Mouse (Mus musculus) bone marrow macrophage, adult 2 months (primary cell): ENCODE results near the gene 4930404N11Rik. TPM values are rescaled to one million over a fixed set of nuclear protein-coding genes. Genes with fewer than 3 reads are reported as not detected.

Experiments
- H3K27ac ChIP-seq: 2 replicates; pipeline ENCODE4 v1.5.1; 2012; ENCODE audit warnings: low read depth, low read length; ENCODE audit not compliant: insufficient read depth
- H3K4me1 ChIP-seq: 2 replicates; pipeline ENCODE4 v1.6.1; 2012; ENCODE audit warnings: low read length; ENCODE audit not compliant: control insufficient read depth, insufficient read depth
- H3K4me3 ChIP-seq: 2 replicates; pipeline ENCODE4 v1.5.1; 2012; ENCODE audit warnings: mild to moderate bottlenecking, low read length, moderate library complexity; ENCODE audit not compliant: insufficient read depth
- CTCF ChIP-seq: IDR thresholded peaks from 2 replicates; pipeline ENCODE4 v1.5.1; 2012; ENCODE audit warnings: low read depth, mild to moderate bottlenecking, low read length, moderate library complexity
- POLR2A ChIP-seq: IDR thresholded peaks from 2 replicates; pipeline ENCODE4 v1.6.1; 2012; ENCODE audit warnings: mild to moderate bottlenecking, low read depth, low read length, borderline replicate concordance
- polyA plus RNA-seq: library from polyadenylated mRNA; stranded (reverse); fragments of >200 nt; gene quantifications from 2 replicates; pipeline ENCODE4 v1.2.4, GENCODE M21; 2012; ENCODE audit not compliant: missing spikeins, insufficient read depth, insufficient read length

The 4930404N11Rik gene
- polyA plus RNA-seq, 1 experiment = not detected

DNA sequence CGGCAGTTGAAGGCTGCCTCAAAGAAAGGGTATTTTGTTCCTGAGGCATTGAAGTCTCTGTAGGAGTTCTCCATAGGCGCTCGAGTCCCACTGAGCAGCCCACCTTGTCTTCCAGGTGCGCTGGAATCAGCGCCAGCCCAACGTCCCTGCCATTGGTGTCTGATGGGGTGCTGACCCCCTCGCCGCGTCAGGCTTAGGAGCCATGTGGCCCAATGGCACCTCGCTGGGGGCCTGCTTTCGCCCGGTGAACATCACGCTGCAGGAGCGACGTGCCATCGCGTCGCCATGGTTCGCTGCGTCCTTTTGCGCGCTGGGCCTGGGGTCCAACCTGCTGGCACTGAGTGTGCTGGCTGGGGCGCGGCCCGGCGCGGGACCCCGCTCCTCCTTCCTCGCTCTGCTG is 33.3 kb downstream of the 4930404N11Rik start:
- Histone ChIP-seq H3K27ac (no peak overlapping the region), H3K4me1 (peaks cover 3% of the 10 kb centered on the region), H3K4me3 (no peak overlapping the region)
- TF ChIP-seq POLR2A = no peak
- TF ChIP-seq CTCF = no peak

GRCm38 (mm10) chr10:81330007-81330406 is 35.6 kb downstream of the 4930404N11Rik start:
- Histone ChIP-seq H3K4me3 (no peak overlapping the region), H3K4me1 (peaks cover 3% of the 10 kb centered on the region), H3K27ac (no peak overlapping the region)
- TF ChIP-seq CTCF = no peak
- no peak for TF ChIP-seq POLR2A

DNA sequence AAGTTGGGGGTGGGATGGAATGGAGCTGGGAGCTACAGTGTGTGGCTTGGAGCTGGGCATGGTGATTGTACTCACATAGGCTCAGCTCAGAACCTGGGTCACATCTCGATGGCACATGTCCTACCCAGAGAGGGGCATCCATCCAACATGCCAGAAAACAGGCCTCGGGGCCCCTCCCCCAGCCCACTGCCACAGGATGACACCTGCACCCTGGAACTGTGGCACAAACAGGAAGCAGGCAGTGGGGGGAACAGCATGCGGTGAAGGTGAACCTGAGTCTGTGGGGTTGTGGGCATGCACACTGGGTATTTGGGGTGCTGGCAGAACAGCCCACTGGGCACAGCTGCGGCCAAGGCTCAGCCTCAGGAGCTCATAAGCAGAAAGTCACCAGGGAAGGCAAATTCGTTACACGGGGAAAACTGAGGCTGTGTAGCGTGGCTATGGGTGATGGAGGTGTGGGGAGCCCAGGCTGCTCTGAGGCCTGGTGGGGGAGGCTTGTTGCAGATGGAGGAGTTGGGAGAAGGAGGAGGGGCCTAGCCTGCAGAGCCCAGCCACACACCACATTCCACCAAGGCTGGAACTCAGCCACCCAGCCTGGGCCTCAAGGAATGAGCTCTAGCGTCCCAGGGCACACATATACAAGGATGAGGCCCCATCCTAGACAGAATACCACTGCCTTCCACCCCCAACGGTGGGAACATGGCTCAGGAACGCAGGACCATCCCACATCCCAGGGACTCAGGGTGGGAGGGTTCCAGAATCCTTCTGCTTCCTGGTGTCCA is 36.2 kb downstream of the 4930404N11Rik start:
- TF ChIP-seq POLR2A = no peak
- no peak for TF ChIP-seq CTCF
- no peak overlapping the region for H3K27ac ChIP-seq
- H3K4me1 ChIP-seq = peaks cover 3% of the 10 kb centered on the region
- H3K4me3 ChIP-seq = no peak overlapping the region

DNA sequence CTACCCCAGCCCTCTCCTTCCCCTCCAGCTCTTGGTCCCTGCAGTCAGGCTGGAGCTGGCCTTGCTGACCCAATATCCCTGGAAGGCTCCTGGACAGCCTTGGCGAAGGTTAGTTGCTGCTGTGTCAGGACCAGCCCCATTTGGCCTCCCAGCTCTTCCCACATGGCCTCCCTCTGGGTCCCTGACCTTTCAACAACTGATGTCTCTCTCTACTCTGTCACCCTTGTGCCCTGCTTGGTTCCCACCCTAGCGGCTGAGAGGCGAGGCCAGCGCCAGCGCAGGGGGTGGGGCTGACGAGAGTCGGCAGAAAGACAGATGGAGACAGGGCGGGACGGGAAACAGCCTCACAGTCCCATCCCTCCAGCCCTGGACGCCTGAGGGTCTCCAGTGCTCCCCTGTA is 37.2 kb downstream of the 4930404N11Rik start, which contains the start of gene Tbxa2r:
Tbxa2r (plus strand) TSS at position 346 of the 400 bp plus-strand sequence.
- peaks cover 3% of the 10 kb centered on the region for H3K4me1 ChIP-seq
- H3K27ac ChIP-seq = no peak within 1 kb of the TSS
- H3K4me3 ChIP-seq = no peak within 1 kb of the TSS

DNA sequence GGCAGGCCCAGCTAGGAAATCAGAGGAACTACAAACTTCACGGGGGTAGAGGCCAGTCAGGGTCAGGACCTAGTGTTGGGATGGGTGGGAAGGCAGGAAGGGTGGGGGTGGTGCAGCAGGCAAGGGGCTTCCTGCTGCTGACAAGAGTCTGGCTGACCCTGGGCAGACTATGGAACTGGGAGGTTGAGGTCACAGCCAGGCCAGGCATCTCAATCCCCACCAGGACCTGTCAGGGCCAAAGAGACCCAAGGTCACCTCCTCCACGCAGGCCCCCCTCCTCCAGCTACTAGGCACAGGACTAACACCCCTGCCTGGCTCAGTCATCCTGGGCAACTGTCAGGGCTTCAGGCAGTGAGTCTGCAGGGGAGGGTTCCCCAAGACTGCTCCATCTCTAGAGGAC is 37.7 kb downstream of the 4930404N11Rik start:
- H3K4me1 ChIP-seq = peaks cover 3% of the 10 kb centered on the region
- no peak overlapping the region for H3K4me3 ChIP-seq
- no peak overlapping the region for H3K27ac ChIP-seq
- no peak for TF ChIP-seq POLR2A
- no peak for TF ChIP-seq CTCF

More for the DNA sequence above, 37.2 kb downstream of the 4930404N11Rik start, which contains the start of gene Tbxa2r:
- no peak for TF ChIP-seq CTCF
- TF ChIP-seq POLR2A = no peak

- H3K4me1 ChIP-seq = peaks cover 2% of the 10 kb centered on the region
- H3K4me3 ChIP-seq = no peak overlapping the region
- H3K27ac ChIP-seq = no peak overlapping the region
- TF ChIP-seq POLR2A (no peak), CTCF (no peak)
Observed at GRCm38 (mm10) chr10:81326858-81327257, 38.8 kb downstream of the 4930404N11Rik start.

- Histone ChIP-seq H3K4me1 (no peaks in the 10 kb centered on the region), H3K4me3 (no peak overlapping the region), H3K27ac (no peak overlapping the region)
- TF ChIP-seq POLR2A (no peak), CTCF (no peak)
Observed at GRCm38 (mm10) chr10:81325781-81326180, 39.8 kb downstream of the 4930404N11Rik start.

DNA sequence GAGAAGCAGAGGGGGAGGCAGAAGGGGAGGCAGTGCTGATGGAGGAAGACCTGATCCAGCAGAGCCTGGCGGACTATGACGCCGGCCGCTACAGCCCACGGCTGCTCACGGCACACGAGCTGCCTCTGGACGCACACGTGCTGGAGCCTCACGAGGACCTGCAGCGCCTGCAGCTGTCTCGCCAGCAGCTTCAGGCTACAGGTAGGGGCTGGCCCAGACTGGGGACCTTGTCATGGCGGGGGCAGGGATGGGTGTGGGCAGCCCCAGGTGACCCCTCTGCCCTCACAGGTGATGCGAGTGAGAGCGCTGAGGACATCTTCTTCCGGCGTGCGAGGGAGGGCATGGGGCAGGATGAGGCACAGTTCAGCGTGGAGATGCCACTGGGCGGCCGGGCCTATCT is 40.4 kb downstream of the 4930404N11Rik start:
- TF ChIP-seq CTCF = no peak
- no peak for TF ChIP-seq POLR2A
- Histone ChIP-seq H3K4me1 (no peaks in the 10 kb centered on the region), H3K27ac (no peak overlapping the region), H3K4me3 (no peak overlapping the region)

DNA sequence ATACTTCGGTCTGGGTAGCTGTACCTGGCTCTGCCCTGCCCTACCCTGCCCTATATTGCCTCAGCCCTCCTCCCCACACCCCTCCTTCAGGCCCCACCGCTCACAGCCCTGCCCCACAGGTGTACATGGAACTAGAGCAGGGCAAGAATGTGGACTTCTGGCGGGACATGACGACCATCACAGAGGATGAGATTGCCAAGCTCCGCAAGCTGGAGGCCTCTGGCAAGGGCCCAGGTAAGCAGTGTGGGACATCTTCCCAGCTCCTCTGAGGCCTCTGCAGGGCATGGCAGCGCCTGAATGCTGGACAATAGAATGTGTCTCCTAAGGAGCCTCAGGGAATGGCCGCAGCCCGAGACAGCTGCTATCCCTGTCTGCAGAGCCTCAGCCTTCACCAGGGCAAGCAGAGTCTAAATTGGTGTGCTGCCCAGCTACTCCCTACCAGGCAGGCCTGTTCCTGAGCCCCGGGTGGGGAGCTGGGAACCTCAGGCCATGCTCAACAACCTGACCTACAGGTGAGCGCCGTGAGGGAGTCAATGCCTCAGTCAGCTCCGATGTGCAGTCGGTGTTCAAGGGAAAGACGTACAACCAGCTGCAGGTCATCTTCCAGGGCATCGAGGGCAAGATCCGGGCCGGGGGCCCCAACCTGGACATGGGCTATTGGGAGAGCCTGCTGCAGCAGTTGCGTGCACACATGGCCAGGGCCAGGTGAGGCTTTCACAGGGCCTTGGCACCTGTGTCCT is 41.7 kb downstream of the 4930404N11Rik start:
- peaks cover 1% of the 10 kb centered on the region for H3K4me1 ChIP-seq
- no peak overlapping the region for H3K4me3 ChIP-seq
- TF ChIP-seq POLR2A (no peak), CTCF (no peak)
- no peak overlapping the region for H3K27ac ChIP-seq

- H3K27ac ChIP-seq = no peak overlapping the region
- peaks cover 8% of the 10 kb centered on the region for H3K4me1 ChIP-seq
- no peak overlapping the region for H3K4me3 ChIP-seq
- no peak for TF ChIP-seq POLR2A
- TF ChIP-seq CTCF = no peak
Observed at GRCm38 (mm10) chr10:81323141-81323775, 42.4 kb downstream of the 4930404N11Rik start.
